Mouse (Mus musculus): ENCODE results near the gene Fgfr3.
A peak's percentile ranks its signal among the peaks of the same experiment; 100 is the strongest.

The Fgfr3 gene

DNA sequence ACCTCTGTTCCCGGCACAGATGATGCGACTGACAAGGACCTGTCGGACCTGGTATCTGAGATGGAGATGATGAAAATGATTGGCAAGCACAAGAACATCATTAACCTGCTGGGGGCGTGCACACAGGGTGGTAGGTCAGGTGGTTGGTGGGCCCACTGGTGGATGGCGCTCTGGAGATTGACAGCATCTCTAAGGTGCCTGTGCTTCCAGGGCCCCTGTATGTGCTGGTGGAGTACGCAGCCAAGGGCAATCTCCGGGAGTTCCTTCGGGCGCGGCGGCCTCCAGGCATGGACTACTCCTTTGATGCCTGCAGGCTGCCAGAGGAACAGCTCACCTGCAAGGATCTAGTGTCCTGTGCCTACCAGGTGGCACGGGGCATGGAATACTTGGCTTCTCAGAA lies 12.4 kb downstream of the Fgfr3 start:
- no peak for DNase-seq

DNA sequence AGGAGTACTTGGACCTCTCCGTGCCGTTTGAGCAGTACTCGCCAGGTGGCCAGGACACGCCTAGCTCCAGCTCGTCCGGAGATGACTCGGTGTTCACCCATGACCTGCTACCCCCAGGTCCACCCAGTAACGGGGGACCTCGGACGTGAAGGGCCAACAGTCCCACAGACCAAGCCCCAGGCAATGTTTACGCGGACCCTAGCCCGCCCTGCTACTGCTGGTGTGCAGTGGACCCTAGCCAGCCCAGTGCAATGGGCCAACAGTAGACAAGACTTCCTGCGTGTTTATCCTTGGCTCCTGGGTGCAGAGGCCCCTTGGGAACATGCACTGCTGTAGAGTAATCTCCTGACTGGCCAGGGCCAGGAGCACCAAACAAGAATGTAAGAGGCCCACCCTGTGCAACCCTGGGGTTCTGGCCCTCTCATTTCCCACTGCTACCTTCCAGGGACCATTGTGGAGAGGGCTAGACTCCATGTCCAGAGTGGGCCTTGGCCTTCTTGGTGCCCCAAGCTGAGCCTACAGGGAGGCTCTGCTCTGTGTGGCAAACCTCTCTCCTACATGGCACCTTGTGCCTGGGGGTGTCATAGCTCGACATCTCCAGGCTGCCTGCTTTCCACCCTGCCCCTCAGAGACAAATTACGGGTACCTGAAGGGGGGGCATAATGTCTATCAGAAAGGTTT lies 14.1 kb downstream of the Fgfr3 start:
- no peak for DNase-seq

DNA sequence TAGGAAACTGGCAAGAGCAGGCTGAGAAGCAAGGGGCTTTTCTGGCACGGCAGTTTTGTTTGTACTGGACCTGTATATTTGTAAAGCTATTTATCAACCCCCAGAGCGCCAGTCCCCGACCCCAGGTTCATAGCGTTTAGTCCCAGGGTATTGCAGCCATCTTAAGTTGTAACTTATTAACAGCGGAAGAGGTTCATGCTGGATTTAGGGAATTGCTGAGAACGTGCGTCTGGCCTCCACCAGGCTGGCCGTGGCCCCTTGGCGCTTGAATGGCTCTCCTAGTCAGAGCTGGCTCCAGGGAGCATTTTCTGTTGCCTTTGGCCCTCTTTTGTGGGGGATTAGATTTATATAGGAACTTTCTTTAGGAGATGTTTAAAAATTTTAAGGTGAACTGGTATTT lies 14.8 kb downstream of the Fgfr3 start:
- DNase-seq: no peak

DNA sequence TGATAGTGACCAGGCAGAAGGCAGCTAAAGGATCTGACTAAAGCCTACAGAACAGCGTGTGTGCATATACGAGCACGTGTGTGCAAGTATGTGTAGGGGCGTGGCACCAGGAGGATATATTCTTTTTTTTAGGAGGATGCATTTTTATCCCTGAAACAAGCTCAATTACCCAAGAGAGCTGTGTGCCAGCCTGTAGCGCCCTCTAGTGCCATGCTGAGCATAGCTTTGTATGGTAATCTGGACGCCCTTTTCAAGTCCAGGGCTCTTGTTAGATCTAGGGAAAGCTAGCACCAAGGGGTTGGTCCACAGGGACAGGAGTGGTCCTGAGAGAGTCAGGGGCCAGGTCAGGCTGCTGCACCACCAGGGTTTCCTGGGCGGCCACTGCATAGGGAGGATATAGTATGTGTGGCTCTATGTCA lies 16.4 kb downstream of the Fgfr3 start:
- peak; percentile 84 for DNase-seq

DNA sequence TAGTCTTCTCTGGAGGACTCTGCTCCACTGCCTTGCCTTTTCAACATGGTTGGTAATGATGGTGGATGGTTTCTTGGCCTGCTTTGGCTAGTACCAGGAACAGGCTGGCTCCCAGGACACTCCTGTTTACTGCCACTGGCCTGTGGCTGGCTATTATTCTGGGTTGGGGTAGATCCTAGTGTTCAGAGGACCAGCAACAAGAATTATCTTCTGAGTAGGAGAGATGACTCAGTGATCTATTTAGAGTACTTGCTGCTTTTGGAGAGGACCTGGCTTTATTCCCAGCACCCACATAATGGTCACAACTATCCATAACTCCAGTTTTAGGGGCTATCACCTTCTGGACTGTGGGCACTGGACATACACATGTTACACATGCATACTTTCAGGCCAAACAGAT lies 16.9 kb downstream of the Fgfr3 start:
- DNase-seq: no peak

DNA sequence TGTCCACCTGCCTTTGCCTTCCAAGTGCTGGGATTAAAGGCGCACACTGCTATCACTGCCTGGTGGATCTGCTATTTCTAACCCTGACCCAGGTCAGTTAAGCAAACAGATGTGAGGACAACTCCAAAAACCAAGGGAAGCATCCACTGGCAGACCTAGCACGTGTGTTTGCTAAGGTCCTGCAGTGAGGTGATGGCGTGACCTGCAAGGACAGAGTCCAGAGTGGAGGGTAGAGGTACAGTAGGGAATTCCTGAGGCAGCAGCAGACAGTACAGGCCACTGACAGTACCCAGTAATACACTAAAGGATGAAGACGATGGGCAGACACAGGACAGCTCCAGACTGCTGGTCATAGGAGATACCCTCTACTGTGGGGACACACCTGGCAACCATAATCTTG lies 19.1 kb downstream of the Fgfr3 start:
- DNase-seq: no peak

DNA sequence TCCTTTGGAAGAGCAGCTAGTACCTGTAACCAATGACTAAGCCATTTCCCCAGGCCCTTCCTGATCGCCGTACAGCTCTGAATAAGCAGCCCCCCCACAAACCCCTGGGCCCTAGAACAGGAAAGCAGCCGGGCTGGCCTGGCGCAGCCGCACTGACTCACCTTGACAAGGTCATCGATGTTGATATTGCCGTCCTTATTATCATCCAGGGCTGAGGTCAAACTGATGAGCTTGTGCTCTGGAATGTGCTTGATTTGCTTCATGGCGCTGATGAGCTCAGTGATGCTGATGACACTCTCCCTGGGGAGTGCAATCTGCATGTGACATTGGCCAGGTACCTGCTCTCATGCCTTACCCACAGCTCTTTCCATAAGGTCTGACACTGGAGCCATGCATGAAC lies 22.0 kb downstream of the Fgfr3 start:
- no peak for DNase-seq

DNA sequence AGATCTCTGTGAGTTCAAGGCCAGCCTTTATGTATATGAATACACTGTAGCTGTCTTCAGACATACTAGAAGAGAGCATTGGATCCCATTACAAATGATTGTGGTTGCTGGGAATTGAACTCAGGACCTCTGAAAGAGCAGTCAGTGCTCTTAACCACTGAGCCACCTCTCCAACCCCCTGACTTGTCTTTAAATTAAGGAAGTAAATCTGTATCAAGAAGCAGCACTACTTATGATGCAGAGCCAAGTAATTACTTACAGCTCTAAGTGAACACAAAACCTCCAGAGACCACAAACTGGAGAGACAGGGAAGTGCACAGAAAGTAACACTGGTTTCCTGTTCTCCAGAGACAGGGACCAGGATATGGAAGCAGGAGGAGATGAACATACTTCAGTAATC lies 55.7 kb downstream of the Fgfr3 start:
- DNase-seq: no peak

DNA sequence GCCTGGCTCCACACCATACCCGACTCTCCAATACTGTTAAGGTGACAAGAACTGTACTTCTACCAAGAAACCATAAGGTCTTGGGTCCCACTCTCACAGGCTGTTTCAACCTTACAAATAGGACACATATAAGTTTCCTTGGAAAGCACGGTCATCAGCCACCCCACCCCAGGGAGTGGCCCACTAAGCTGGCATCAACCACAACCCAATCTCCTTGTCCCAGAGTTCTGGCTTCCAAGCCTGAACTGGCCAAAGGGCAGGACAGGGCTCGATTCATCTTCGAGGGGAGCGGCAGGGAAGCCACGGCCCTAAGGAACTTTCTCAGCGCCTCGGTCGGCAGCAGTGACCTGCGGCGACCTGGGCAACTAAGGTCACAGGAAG lies 60.5 kb downstream of the Fgfr3 start:
- DNase-seq: no peak

DNA sequence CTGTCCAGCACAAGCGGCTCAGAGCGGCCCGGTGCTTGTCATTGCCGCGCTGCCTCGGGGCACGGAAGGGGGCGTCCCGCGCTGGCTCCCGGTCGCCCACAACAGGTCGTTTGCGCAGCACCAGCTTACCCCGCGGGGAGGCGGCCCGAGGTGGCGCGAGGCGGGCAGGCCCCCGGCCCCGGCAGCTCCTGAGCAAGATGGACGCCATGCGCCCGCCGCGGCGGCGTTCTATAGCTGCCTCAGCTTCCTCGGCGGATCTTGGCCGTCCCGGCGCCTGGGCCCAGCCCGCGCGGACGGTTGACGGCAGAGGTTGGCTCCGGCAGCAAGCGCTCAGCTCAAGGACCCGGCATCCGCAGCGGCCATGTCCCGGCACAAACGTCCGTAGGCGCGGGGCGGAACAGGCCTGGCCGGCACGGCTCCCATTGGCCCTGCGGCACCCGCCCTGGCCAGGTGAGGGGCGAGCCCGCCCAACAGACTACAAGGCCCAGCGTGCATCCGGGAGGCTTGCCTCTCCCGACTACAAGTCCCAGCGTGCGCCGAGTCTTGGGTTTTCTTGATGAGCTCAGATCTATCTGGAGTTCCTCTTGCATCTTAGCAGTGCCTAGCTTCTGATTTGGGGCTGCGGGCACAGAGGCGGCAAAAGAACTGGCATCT lies 61.0 kb downstream of the Fgfr3 start, which contains the start of gene Letm1:
Gene Letm1, minus strand, starts transcription at position 473 of the 654 bp plus-strand sequence.
- peak; percentile 96 for DNase-seq

DNA sequence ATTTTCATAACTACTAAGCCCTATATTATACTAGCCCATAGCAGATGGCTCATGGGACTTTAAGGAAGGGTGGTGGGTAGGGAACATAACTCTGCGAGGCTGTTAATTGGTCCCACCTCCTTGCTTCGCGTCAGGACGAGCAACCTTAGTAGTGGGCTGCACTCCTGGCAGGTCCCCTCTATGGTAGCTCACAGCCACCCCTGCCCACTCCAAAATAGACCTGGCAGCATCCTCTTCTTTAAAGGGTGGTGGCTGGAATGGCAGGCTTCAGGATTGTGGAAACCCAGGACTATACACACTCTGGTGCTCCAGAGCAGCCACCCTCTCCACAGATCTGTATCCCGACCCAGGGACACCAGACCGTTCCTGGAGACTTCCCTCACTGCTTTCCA lies 61.5 kb downstream of the Fgfr3 start:
- no peak for DNase-seq

Measured in lung, postnatal 10 days (tissue).